Mouse (Mus musculus) layer of hippocampus, adult 11-12 months (tissue): ENCODE measurements around the gene Ankrd11.
A peak's percentile ranks its signal among the peaks of the same experiment; 100 is the strongest.

Experiments used
- DNase-seq: peaks from one replicate; pipeline ENCODE4 v3.0.0; 2022; ENCODE audit warnings: low spot score

Ankrd11 gene

GRCm38 (mm10) chr8:122925939-122926722 lies 115.9 kb downstream of the Ankrd11 start:
- DNase-seq, result no peak

DNA sequence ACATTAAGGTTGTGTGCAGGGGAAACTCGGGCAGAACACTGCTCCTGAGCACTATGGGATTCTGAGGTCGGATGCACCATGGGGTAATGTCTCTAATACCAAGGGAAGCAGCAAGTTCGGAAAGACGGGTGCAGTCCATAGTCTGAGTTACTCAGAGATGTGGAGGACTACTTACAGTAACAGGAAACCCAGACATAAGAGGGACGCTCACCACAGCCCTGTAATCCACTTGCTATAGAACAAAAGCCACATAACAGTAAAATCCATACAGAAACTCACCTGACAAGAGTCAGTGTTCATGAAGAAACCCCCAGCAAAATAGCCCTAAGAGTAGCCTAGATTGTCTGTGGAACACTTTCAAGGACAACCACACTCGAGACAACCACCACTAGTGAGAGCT lies 118.0 kb downstream of the Ankrd11 start:
- no peak for DNase-seq

- DNase-seq, result no peak
These were observed 118.5 kb downstream of the Ankrd11 start for GRCm38 (mm10) chr8:122923431-122924090.

GRCm38 (mm10) chr8:122922945-122923344 lies 119.1 kb downstream of the Ankrd11 start:
- no peak for DNase-seq

DNA sequence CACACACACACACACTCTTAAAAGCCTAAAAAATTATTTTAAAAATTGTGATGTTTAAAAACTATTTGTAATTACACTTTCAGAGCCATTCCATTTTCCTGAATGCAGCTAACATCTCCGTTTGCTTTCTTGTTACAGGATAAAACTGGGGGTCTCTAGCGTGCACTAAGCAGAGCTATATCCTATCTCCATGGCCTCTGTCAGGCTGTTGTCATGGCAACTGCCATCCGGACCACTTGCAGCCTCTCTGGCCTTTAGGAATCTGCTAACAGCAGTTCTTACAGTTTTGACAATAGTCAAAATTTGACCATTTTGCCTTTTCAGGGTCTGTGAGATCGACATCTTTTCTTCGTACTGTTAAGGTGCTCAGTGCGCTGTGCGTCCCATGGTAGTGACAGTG lies 121.2 kb downstream of the Ankrd11 start:
- DNase-seq, result no peak

DNA sequence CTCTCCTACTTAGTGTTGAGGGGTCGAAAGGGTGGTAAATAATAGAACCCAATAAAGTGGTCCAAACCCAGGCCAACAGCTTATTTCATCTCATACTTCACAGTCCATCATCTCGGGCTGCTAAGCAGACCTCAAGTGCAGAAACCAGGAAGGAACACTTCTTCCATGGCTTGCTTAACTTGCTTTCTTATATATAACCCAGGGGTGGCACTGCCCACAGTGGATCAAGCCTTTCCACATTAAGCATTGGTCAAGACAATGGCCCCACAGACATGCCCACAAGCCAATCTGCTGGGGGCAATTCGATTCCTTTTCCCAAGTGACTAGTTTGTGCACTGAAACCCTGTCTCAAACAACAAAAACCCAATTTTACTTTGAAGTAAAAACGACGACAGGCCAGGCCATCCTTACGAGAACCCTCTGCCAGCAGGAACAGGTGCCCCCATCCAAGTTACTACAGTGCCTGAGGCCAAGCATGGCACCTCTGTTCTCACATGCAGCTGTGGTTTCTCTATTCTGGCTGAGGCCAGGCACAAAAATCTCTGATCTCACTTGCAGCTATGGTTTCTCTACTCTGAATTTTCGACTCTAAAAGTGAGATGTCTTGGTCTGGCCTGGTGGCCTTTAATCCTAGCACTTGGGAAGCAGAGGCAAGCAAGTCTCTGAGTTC lies 123.5 kb downstream of the Ankrd11 start:
- no peak for DNase-seq

DNA sequence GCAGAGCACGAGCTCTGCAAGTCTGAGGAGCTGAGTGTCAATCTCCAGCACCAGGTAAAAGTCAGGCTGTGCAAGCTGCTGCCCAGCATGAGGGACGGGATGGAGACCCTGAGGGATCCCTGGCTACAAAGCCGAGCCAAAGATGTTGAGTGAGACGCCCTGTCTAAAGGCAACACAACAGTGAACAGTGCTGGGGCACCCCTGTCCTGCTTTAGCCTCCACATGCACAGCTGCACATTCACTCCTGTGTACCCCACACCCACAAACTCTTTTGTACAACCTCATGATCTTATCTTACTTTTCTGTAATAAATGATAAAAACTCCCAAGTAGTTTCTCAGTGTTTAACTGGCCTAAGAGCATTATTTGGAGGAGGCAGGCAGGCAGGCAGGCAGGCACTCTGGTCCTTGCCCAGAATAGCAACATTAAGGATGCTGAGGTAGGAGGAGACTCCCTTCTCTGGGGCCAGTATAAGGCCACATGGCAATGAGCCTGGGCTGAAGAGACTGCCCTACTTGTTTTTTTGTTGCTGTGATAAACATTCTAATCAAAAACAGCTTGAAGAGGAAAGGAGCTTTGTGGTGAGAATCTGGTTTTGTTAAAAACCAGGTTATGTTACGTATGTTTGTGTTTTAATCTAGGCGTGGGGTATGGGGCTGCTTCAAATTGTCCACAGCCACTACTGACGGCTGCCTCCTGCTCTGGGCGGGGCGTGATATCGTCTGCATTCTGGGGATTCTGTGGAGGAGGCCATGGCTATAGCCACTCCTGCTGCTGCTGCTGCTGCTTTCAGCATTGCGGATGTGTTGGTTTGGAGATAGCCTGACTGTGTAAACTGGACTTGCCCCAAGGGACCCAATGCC lies 124.3 kb downstream of the Ankrd11 start:
- DNase-seq, result no peak

DNA sequence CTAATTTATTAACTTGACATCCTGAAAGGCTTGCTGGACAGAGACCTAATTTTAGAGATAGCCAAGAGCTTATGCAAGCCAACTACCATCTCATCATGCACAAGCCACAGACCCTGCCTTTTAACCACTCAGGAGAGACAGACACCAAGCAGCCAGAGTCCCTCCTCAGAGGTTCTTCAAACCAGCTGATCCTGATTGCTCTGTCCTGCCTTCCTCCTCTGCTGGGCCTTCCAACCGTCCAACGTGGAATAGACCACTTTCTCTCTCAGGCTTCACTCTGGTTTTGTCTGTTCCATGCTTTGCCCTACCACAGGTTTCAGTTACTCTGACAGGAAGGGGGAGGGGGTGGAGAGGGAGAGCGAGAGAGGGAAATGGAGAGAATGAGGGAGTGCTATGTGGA lies 125.3 kb downstream of the Ankrd11 start:
- no peak for DNase-seq

GRCm38 (mm10) chr8:122912871-122913270 lies 129.2 kb downstream of the Ankrd11 start:
- DNase-seq, result no peak

GRCm38 (mm10) chr8:122912150-122912549 lies 129.9 kb downstream of the Ankrd11 start:
- DNase-seq, result no peak

GRCm38 (mm10) chr8:122906463-122907021 lies 135.5 kb downstream of the Ankrd11 start:
- DNase-seq, result peak; percentile 94

DNA sequence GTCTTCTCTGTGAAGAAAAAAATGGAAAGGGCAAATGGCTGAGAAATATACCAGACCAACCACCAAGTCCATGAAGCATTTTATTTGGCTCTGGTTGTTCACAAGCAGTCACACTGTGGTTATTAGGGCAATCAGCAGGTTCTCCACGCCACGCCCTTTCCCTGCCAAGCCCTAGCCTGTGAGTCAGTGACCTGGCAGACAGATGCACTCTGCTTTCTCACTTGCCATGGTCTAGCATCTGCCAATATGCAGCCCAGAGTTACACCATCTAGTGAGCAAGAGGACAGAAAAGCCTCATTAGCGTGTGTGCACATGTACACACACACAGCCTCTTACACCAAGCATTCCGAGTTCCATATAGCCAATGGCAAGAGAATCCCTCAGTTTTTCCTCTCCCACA lies 136.7 kb downstream of the Ankrd11 start:
- DNase-seq, result no peak

GRCm38 (mm10) chr8:122904496-122904895 lies 137.6 kb downstream of the Ankrd11 start:
- no peak for DNase-seq

DNA sequence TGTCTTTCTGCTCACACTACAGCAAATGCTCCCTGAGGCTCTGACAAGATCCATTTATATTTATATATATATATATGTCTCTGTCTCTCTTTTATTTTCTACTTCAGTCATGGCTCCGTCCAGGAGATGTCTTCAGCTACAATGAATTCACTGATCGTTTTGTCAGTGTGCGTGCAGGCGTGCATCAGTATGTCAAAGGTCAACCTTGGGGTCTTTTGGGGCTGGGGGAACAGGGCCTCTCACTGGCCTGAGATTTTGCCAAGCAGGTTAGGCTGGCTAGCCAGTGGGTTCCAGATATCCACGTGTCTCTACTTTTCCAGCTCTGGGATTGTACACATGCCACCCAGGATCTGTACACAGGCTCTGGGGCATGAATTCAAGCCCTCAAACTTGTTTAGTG lies 139.1 kb downstream of the Ankrd11 start:
- DNase-seq, result no peak

DNA sequence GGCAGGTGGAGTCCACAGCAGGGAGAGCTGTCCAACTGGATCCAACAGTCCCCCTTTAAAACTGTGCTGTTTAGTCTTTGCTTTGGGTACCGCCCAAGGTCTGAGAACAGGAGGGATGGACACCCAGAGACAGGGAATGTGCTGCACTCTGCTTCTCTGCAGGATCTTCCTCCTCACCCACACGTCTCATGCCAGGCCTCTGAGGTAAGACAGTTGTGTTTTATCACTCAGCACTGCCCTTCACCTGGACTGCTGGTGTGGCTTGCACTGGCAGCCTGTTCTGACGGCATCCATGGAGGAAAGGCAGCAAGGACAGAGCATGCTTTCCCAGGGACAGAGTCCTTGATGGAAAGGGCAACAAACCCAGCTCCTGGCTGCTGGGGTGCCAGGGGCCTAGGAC lies 139.5 kb downstream of the Ankrd11 start:
- DNase-seq, result no peak

DNA sequence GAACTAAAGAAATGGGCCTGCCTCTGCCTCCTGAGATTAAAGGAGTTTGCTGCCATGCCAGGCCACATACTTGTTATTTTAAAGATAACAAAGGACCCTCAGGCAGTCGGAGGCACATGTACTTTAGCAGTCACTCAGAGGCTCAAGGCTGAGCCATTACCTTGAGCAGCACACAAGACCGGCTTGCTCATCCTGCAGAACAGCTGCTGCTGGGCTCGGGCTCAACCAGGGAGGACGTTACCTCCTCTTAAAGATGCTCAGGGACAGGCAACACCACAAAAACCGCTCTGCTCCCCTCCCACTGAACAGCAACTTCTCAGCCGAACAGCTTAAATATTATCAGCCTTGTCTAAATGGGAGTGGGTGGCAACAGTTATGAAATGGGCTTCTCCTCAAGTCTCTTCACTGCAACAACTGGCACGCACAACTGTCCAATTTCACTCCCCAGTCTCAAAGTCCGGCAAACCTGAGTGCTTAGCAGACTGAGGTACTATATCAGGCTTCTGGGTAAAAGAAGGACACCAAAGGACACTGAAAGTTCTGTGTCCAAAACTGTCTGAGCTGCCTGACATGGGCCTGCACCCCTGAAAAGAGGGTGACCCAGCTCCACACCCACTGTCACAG lies 140.1 kb downstream of the Ankrd11 start:
- no peak for DNase-seq

DNA sequence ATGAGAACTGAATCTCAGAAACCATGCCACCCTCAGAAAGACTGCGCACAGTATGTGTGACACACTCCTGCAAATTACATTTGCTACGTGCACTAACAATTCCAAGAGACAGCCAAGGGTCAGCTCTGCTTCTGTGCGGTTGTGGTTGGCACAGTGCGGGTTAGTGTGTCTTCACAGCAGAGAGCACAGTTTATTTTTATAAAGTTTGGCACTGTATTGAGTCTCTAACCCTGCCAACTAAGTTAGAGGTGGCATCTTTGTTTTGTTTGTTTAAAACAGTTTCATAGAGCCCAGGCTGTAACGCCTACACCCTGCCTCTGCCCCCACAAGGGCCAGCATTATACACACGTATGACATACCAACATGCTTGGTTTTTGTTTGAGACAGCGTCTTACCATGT lies 140.6 kb downstream of the Ankrd11 start:
- no peak for DNase-seq

DNA sequence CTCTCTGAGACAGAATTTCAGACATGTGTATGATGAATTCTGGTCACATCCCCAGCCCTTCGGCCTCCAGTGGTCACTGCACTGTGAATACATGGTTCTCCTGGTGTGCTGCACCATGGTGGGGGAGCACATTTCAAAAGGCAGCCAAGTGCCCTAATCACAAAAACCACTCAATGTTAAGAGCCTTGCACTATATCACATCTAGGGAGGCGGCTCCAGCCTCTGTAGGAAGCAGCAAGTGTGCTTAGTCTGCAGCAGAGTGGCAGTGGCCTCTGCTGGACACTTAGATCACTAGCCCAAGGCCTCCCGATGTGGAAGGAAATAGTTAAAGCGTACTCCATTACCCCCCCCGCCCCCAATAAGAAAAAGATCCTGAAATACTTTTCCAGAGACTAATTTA lies 143.0 kb downstream of the Ankrd11 start:
- DNase-seq, result no peak

GRCm38 (mm10) chr8:122898473-122898872 lies 143.6 kb downstream of the Ankrd11 start:
- DNase-seq, result no peak

DNA sequence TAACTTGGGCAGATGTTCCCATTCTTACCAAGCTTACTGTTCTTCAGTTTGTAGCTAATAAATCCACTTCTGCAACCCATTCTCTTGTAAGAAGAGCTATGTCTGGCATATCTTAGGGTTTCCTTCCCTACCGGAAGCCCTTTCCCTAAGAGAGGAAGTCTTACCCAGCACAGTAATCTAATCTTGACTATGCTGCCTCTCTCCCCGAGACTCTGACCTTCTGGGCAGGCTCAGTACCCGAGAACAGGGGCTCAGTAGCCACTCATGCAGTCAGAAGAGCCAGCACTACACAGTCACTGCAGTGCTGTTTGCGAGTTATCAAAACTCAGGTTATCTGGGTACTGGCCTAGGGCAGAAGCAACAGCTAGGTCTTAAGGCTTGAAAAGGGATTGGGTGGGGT lies 144.1 kb downstream of the Ankrd11 start:
- no peak for DNase-seq

DNA sequence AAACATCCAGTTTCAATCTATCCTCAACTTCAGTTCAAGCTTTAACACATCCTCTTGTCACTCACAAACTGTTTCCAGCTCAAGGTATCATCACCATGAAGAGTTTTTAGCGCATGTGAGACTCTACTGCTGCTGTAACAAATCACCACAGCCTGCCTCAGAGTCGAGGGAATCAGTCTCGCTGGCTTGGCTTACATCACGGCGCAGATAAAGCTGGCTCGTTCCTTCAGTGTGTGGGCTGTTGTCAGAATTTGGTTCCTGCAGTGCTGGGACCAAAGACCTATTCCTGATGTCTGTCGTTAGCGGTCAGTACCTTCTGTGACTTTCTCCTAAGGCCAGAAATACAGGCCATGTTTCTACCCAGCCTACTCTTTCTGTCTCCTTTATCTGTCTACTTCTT lies 144.9 kb downstream of the Ankrd11 start:
- DNase-seq, result no peak
